Mouse (Mus musculus) embryo, embryonic 11.5 days (tissue): ENCODE results near the gene Pex11a.
"Not testable (repeated sequence)": the region's sequence is repeated elsewhere in the genome, so short reads cannot be mapped to it uniquely, and the experiment has no call there.

Experiments
- DNase-seq: peaks from one replicate; pipeline ENCODE4 v3.0.0-alpha.2; 2012; ENCODE audit warnings: low read depth, low spot score

Pex11a gene

DNA sequence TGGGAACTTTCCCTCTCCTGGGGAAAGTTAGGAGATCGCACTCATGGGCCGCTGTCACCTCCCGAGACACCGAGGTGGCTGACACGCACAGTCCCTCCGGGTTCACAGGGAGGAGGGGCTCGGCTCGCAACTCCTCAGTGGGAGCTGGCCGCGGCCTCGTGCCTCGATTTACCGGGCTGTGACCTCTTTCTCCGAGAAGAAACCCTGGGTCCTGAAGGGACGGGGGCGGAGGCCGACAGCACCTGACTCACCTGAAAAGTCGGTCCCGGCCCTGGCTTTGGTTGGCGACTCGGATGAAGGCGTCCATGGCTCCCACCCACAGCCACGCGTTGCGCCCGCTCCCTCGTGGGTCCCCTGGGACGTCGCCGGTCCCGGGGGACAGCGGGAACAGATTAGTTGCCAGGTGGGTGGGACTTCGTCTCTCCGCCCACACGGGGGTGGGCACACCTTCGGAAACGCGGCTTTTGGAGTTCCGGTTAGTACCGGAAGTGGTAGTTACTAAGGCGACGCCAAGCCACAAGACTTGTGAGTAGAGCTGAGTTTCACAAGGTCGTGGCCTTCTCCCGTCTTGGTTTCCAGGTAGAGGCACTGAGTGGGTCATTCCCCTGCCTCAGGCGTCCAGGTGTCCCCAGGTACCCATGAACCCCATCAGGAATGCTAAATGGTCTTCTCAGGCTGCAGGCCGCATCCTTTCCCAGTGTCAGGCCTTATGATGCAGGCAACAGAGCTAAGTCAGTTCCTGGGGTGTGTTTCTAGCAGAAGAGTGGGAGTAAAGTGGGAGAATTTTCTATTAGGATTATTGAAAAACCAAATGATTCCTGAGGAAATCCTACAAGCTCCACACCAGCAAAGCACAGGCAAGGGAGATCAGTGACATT lies at the start of gene Pex11a, which contains the start of gene Wdr93:
Gene Pex11a, minus strand, starts transcription at position 473 of the 878 bp plus-strand sequence.
Gene Wdr93, plus strand, starts transcription at position 505 of the 878 bp plus-strand sequence.
- DNase-seq: peak; percentile 66

DNA sequence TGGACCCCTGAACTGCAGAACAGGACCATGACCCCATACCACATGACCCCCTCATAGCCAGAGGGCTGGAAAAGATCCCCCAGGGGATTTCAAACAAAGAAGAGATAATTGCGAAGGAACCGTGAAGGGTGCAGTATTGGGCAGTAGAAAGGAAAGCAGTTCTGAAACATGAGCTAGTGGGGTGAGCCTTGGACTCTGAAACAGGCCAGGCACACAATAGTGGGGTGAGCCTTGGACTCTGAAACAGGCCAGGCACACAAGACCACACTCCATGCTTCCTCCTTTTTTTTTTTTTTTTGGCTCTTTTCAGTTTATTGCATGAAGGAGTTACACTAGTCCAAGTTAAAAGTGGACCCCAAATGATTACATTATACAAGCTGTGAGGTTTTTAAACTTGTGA lies 46.9 kb upstream of the Pex11a start:
- DNase-seq: not testable (repeated sequence)

DNA sequence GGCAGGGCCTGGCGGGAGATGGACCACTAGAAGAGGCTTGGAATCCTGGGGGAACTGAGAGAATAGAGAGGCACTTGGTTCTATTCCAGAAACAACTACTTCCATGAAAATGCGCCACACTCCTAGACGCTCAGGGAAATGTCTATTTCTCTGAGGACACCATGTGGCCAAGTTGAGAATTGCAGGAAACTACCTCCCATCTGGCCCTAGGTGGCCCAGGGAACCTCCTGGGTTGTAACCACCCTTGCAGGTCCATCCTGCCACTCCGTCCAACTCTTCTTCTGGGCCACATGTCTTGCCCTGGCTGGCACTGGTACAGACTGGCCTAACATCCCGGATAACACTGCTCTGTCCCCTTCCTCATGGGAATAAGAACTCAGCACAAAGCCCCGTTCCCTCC lies 43.4 kb upstream of the Pex11a start:
- no peak for DNase-seq

DNA sequence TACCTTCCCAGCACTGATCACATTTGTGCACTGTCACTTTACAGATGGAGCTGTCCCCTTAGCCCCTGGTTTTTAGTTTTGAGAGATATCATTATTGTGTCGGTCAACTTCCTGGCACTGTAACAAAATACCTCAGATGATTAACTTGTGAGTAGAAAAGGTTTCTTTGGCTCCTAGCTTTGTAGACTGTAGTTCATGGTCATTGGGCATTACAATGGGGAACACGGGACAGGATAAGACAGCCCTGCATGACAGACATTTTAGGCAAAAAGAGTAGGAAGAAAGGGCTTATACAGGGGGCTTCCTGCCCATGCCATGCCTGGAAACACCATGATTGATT lies 39.6 kb upstream of the Pex11a start:
- no peak for DNase-seq

DNA sequence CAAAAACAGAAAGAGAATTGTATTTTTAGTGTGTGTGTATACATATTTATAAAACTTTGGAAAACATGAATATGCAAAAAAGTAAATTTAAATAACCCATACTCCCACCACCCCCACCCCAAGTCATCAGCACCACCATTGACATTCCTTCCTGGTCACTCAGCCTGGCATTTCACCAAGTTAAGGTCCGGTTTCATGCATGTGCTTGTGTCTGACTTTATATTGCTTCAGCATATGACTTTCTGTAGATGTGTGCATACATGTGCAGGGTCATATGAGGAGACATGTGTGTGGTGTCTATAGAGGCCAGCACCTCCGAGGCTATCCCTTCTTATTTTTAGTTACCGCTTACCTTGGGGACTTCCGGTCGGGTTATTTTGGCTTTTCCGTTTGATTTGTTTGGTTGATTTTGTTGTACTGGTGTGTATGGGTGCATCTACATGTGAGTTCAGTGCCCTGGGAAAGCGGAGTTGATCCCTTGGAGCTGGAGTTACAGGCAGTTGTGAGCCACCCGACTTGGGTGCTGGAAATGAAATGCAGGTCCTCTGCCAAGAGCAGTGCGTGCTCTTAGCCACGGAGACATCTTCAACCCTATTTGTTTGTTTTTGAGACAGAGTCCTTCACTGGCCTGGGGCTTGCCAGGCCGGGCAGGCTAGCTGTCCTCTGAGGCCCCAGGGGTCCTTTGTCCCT lies 39.0 kb upstream of the Pex11a start:
- no peak for DNase-seq

DNA sequence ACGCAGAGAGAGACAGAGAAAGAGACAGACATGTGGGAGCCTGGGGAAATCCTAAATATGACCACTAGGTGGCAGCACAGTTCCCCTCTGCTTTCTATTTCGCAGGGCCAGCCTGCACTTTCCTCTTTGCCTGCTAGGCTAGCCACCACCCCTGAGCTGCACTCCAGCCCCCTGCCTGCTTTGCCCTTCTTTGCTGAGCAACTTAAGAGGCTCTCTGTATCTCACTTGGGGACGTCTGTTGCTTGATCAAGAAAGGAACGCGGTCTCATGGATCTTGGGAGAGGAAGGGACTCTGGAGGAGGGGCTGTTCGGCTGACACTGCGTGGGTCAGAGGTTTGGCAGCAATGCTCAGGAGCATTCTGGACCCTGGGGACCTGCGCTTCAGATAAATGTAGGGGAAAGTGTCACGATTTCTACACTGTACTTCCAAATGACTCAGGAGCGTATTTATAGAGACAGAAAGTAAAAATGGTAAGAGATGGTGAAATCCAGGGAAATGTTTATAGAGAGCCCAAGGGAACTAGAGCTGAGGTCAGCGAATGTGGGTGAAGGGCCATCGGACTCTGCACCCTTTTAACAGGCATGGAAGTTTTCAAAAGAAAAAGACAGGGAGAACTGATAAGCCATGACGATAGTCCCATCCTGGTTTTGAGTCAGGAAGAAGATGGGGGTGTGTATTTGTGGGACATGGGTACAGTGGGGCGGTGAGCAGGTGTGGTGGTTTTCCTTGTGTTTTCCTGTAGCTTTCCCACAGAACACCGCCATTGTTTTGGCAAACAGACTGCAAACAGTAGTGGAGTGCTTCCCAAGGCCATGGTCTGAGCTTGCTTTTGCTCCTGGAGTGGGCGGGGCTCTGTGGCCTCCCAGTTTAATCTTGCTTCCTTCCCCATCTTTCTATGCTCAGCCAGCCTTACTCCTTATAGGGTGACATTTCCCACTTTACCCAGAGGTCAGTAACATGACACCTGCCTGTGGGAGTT lies 38.0 kb upstream of the Pex11a start:
- DNase-seq: peak; percentile 65

DNA sequence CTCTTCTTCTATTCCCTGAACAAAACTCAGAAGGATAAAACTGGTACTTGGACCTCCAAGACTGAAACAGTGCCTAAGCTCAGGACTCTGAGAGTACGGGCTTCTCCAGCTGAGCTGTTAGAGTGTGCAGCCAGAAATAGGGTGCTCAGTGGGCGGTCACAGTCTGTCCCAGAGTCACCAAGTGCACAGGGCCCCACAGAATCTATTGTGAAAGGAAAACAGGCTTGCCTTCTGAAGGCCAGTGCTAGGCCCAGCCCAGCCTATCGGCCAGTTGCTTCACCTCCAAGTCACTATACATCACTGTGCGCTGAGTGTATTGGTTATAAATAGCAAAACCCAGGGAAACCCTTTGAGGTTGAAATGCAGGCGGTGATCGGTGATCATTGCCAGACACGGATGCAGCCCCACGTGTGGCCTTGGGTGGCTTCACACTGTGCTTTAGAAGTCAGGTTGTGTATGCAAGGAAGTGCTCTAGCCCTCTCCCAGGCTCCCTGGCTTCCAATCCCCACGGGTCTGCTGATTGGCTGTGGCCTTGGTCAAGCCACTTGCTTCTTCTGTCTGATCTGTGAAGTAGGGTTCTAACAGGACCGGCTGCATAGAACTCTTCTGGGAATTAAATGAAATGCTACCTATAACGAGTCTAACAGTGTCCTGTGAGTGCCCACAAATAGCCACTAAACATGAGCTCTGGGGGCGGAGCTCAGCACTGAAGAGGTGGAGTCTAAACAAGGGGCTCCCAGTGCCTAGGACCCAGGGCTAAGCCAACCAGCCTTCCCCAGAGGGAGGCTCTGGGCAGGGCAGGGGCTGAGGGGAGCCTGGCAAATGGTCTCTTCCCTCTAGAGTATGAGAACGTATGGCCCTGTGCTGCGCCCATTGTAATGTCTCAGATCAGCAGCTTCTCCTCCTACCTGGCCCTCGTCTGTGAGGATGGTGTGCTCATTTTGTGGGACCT lies 28.9 kb upstream of the Pex11a start:
- no peak for DNase-seq

DNA sequence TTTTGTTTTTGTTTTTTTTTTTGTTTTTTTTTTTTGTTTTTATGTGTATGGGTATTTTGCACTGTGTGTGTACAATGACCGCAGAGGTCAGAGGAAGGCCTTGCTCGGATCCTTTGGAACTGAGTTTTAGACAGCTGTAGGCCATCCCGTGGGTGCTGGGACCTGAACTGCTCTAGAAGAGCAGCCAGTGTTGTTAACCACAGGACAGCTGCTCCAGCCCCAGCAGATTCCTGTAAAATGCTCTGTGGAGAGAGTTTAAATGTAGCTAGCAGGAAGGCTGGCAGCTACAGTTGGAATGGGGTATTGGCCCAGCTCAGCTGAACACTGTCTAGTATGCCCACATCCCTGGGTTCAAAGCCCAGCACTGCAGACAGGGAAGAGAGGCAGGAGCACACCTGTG lies 26.7 kb upstream of the Pex11a start:
- no peak for DNase-seq

DNA sequence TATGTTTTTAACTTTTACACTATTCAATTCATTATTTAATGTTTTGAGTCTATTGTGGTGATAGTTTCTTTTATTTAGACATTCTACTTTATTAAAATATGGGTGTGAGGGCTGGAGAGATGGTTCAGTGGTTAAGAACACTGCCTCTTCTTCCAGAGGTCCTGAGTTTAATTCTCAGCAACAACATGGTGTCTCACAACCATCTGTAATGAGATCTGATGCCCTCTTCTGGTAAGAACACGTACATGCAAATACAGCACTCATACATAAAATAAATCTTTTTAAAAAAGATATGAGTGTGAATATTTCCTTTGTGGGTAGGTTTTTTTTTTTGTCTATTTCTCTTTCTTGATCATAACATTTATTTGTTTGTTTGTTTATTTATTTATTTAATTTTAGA lies 23.1 kb upstream of the Pex11a start:
- DNase-seq: no peak

DNA sequence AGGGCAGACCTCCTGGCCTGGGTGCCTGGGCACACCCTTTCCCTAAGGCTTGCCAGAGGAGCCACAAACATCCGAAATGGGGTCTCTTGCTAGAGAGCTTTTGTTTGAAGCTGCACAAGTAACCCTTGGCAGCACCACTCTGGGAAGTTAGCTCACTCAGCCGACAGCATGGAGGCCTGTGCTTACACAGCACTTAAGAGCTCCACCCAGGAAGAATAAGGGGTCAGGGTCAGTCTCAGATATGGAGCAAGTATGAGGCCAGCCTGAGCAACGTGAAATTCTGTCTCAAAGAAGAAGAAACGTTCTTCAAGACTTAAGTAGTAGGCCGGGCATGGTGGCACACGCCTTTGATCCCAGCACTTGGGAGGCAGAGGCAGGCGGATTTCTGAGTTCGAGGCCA lies 19.2 kb upstream of the Pex11a start:
- no peak for DNase-seq

DNA sequence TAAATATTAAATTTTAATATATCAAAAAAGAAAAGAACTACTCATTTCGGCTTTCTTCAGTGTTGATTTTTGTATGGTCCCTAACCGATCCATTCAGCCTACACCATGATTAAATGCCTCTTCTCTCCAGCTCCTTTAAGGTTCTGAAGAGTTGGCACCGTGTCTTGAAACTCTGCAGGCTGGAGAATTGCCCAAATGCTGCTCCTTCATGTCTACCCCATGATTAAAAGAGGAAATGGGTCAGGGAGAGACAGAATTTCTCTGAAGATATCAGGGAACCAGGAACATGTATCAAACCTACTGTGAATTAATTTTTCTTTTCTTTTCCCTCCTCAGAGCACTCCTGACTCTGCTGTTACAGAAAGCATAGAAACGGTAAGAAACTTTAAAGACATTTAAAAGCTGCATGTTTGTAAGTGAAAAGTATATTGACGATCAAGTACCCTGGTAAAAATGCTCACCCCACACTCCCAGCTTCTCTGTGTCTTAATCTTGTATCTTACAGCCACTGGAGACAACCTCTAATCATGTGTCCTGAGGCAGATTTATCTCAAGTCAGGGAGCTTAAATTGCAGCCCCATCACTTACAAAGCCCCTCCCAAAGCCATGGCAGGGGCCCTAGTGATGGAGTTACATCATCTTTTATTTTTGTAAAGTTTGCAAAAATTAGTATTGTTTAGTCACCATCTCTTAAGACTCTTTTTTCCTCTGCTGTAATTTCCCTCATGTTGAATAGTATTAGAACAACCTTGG lies 18.4 kb upstream of the Pex11a start:
- DNase-seq: no peak

DNA sequence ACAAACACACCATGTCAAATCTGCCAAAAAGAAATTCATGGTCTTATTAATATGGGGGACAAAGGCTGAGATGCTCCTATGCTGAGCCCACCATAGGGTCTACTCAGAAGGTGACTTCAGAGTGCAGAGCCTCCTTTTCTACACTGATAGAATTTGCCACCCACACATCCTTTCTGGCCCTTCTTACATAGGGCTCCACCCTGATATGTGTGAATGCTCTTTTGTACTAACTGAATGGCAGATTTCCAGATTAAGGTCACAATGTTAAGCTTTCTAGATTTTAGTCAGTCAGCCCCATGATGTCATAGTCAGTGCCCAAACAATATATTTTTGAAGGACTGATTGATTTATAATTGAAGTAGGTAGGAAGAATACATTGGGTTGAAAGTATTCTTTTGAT lies 16.8 kb upstream of the Pex11a start:
- no peak for DNase-seq

DNA sequence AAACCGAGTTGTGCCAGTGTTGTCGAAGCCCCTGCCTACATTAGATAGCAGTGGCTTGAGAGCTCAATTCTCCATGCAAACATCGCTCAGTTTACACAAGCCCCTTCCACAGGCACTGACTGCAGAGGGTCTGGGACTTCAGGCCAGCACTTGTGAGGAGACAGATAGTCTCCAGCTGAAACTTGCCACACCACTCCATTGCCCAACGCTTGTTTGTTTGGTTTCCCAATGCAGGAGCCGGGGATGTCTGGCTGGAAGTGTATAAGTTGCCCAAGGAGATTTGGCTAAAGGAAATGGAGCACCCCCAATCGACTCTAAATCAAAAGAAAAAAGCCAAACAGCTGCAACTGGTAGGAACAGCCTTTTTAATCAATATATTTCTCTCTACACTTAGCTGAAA lies 15.2 kb upstream of the Pex11a start:
- no peak for DNase-seq

DNA sequence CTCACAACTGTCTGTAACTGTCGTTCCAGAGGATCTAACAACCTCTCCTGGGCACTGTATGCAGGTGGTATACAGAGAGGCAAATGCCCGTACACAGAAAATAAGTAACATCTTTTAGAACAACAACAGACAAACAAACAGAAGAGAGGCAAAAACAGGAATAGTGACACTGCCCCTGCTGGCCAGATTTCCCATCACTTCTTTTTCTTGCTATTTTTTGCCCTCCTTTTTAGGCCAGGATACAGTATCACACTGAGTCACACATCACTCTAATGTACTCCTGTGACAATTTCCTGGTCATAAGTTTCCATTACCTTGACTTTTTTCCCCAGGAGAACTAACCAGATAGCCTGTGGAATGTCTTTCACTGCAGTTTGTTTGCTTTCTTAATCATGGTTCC lies 13.4 kb upstream of the Pex11a start:
- DNase-seq: no peak

DNA sequence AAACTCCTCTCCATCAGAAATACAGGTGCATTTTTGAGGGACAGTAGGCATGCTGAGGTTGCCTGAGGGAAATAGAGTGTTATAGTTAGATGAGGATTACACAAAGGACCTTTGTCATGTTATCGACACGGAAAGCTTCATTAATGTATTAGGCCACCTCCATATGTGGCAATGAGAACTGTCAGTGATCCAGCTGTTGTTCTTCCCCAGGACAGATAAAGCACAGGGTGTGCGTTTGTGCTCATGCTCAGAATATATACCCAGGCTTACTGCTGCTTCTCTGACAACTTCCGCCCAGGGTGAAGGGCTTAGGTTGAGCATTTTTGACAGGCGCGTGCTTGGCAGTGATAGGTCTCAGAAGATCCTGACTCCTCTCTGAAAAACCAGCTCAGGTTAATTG lies 6.6 kb upstream of the Pex11a start:
- no peak for DNase-seq

DNA sequence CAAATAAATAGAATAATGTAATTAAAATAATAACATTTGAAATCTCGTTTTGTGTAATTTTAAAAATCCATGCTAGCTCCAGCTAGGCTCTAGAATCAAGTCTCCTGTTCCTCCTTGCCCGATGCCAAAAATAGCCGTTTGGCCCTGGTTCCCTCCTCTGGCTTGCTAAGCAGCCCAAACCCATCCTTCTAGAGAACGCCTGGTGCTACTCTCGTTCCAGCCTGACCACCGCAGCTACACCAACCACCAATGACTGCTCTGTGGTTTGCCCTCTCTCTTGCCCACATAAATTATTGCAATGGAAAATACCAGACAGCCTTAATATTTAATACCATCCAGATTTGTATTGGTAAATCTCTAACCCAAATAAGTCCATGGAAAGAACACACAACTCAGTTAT lies 4.7 kb upstream of the Pex11a start:
- DNase-seq: no peak

DNA sequence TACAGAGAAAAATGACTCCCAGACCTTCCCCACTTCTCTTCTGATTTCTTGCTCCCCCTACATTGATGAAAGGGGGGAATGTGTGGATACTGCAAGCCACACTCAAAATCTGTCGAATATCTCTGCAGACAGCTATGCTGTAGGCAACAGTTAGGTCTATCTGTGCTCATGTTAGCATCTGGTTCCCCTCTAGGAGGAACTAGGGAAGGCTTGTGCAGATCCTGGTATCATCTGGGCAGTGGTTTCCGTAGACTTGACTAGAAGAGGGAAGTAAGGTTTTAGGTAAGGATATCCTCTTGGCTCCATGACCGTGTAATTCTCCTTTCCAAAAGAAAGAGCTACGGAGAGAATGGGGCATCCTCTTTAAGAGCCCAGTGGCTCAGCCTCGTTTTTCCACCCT lies 1.7 kb upstream of the Pex11a start:
- DNase-seq: no peak

DNA sequence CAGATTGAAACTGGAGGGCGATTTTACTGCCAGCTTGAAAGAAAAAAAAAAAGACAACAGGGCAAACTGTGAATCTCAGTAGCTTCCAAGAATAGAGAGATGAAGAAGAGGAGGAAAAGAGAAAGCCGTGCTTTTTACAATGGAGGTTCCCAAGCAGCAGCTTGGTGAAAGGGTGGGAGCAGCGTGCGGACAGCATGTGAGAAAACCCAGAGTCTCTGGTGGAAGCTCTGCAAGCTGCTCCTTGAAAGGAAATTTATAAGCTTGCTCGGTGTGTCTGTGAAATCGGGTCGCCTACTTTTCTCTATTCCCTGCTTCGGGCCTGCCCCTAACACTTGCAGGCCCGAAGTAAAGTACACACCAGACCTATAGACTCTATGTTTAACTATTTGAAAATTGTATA lies 1.1 kb upstream of the Pex11a start:
- DNase-seq: no peak

DNA sequence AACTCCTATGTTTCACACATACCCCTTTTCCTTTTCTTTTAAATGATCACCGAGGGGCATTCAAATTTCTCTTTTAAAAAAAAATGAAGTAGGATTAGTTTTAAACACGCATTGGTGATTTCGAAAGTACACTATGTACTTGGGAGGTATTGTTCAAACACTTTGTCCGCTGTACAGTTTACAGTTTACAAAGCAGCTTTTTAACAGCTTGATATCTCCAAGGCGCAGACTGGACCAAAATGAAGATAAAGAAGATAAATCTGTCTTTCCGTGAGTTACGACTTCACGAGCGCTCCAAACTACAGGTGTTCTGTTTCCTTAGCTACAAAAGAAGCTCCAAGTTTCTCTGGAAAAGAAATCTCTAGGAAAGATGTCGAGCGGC lies 663 bp downstream of the Pex11a start:
- DNase-seq: no peak

DNA sequence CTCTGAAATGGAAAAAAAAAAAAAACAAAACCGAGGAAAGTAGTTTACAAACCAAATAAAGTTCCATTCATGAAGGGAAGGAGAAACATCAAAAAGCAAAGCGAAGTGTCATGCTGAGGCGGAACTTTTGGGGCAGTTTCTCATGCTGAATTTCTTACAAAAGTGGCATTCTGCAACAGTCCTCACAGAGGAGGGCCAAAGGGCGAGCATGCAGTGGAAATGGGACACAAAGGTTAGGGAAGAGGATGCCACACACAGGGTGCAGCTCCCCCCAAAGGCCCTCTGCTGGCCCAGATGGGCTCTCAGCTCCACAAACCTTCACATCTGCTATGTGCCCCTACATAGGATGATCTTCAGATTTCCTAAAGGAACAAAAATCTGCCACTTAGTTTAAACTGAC lies 2.7 kb downstream of the Pex11a start:
- DNase-seq: no peak
